Mouse (Mus musculus): ENCODE data around the gene Osbpl3. TPM values are rescaled to one million over a fixed set of nuclear protein-coding genes. Genes with fewer than 3 reads are reported as not detected.

Gene Osbpl3
- total RNA-seq, 2 experiments from 2014 or later: 2.2 to 3.4 TPM

DNA sequence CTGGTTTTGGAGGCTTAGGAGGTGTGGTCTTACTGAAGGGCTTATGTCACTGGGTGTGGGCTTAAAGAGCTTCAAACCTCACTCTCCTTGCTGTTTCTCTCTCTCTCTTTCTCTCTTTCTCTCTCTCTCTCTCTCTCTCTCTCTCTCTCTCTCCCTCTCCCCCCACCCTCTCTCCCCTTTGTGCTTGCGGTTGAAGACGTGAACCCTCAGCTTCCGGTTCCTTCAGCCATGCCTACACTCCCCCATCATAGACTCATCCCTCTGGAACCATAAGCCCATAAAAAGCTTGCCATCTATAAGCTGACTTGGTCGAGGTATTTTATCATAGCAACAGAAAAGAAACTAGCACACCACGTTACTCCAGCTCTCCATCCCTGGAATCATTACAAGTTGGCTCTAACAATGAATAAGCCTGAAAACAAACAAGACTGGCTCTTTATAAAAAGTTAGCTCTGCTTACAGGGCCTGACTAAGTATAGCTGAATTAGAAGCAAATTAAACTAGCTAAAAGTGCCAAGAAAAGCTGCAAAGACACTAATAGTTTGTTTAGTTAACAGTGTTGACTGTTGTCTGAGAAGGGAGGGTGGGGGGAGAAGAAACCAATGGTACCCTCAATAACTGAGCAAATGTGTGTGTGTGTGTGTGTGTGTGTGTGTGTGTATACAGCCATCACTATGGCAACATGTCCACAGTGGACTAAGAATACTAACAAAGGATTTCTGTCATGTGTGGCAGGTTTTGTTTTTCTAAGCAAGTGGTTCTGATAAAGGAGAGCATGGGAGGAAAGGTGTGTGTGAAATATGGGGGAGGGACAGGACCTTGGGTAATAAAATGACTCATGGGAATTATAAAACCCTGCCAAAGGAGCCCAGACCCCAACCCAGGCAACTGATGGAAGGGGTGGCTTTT lies 83.2 kb downstream of the Osbpl3 start:
- no peak for DNase-seq (ENCODE audit: low spot score)

DNA sequence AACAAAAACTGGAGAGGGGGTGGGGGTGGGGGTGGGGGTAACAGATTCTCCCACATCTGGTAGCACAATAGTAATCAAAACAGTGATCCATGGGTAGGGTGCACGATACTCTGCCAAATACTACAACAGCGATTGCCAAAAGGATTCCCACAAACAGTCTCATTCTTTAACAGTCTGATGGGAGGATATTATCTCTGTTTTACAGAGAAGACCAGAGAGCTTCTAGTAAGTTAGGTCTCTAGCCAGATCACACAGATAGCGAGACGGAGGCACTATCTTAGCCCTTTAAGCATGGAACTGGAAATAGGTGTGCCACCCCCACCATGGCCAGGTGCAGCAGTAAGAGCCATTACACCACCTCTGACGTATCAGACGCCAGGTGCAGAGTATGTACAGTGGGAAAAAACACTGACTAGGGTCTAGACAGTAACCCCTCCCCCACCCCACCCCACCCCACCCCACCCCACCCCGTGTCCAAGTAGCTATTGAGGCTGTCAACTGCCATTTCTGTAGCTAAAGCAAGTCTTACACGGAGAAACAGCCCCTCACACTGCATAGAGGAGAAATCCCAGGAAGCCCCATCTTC lies 84.4 kb downstream of the Osbpl3 start:
- no peak for DNase-seq (ENCODE audit: low spot score)

DNA sequence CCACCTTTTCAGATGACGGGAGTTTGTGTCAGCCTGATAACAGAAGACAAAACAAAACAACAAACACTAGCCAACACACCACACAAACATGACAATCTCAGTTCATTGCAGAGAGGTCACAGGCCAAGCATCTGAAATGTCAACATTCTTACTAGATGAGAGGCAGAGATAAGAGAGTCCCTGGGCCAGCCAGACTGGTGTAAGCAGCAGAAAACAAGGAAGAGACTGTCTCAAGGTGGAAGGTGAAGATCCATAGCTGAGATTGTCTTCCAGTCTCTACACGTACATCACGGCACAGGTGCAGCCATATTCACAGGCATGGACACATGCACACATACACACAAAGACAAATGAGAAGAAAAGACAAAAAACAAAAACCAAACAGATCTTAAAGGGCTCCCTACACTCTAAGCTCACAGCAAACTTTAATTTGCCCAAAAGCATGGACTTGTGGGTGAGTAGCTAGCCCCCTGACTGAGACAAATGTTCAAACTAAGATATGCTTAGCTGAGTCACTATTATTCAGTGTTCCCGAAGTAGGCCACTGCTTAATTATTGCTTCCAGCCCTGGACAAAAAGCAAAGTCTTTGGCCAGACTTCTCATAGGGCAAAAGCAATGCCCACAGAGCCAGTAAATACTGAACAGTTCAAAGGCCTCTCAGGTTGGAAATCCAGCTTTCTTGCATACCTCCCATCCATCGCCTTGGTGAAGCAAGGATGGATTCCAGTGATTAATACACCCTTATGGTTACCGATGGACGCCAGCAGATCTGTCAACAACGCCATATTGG lies 87.3 kb downstream of the Osbpl3 start:
- no peak for DNase-seq (ENCODE audit: low spot score)

DNA sequence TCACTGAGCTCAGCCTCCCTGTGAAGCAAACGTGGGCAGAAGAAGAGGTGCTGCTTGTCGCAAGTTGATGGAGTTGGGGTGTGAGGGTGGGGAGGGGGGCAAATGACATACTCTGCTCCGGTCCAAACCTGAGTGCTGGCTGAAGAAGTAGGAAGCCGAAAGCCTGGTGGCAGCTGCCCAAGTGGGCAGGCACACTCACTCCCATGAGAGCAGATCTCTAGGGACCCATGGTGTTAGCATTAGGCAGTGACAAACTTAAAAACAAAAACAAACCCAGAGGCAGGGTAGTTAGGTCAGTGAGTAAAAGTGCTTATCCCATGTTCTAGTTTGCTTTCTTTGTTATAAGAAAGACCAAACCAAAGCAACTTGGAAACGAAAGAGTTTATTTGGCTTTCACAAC lies 88.2 kb downstream of the Osbpl3 start:
- no peak for DNase-seq (ENCODE audit: low spot score)

DNA sequence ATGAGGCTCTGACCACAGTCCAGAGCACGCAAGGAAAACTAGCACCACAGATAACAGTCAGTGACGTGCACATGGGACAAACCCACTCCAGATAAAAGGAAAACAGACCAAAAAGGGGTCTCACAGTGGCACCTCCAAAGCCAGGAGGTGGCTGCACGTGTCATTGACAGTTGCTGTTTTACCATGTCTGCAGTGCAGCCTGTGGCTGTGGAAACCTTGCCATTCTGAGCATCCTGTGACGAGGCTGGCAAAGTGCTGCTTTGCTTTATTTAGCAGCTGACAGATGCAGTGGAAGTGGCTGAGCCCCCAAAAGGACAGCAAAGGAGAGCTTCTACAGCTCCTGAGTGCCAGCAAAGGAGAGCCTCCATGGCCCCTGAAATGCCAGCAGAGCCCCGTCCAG lies 89.3 kb downstream of the Osbpl3 start:
- DNase-seq (ENCODE audit: low spot score): no peak

DNA sequence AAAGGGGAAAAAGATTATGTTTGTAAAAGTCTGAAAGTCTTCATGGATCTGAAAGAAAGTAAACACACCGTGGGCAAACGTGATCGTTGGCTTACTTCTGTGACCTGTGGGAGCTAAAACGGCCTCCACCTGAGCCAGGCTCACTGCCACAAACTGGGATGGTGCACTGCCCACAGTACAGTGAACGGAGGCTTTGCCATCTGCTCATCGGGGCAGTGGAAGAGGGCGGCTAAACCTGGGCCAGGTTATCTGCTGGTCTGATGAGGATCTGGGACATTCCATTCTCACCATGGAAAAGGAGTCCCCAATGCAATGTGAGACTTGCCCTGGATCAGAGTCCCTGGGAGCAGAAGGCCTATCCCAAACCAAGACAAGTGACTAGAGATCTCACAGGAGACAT lies 89.7 kb downstream of the Osbpl3 start:
- DNase-seq (ENCODE audit: low spot score): no peak

DNA sequence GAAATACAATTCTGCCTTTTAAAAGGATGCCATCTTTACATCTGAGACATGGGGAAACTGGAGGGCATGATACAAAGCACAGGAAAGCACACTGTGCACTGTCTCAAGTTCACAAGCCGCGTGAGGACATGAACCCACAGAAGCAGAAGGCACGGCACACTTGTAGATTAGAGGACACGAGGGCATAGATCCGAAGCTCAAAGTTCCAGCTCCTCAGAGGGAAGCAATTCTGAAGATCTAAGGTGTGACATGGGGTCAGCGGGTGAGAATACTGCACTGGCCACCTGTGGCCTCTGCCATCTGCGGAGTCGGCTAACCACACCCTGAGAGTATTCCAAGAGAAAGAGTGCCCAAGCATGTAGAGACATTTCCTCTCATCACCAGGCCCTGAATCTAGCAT lies 91.6 kb downstream of the Osbpl3 start:
- no peak for DNase-seq (ENCODE audit: low spot score)

DNA sequence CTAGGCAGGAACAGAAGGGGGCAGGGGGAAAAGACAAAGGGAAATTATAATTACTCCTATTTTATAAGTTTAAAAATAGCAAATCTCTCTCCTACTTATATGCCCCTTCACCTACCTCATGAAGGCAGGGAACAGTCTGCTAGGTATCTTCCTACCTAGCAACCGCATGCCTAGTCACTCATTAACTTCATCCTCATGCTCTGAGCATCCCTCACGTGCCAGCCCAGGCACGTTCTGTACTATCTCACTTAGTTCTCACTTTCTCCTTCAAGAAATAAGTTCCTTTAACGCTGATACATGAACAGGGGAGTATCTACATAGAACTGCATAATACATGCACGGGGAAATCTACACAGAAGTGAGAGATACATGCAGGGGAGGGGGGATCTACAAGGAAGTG lies 92.6 kb downstream of the Osbpl3 start:
- DNase-seq (ENCODE audit: low spot score): no peak

DNA sequence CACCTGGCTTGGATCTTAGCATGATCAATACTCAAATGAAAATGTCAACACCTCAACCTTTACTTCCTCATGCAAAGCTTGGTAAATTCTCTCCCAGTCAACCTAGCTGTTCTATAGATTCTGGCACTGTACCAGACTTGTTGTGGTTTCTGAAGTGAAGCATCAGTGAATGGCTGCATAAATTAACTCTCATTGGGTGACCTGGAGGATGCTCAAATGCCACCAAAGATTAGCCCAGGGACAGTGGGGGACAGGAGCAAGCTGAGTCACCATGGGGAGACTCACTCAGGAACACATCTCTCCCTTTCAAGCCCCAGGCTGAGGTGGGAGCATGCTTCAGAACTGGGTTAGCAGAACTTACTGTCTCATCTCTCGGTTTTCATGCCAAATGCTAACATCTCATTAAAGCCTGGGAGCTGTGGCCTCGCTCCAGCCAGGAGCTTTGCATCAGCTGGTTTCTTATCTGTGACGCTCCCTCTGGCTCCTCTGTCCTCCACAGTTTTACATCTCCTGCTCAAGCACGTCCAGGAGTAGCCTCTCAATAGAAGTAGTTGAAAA lies 93.2 kb downstream of the Osbpl3 start:
- DNase-seq (ENCODE audit: low spot score): no peak

DNA sequence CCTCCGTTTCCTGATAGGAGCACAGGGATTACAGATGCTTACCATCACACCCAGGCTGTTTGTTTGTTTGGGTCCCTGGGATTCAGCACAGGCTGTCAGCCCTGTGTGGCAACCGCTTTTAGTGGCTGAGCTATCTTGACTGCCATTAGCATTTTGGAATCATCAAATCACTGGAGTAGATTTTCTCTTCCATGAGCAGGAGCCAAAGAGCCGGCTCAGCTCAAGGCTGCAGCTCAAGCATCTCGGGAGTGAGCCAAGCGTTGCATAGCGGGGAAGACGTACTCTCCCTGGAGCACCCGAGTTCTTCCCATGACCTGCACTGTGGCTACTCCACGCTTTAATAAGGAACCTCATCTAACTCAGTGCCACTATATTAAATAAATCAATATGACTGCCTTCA lies 93.8 kb downstream of the Osbpl3 start:
- DNase-seq (ENCODE audit: low spot score): no peak

DNA sequence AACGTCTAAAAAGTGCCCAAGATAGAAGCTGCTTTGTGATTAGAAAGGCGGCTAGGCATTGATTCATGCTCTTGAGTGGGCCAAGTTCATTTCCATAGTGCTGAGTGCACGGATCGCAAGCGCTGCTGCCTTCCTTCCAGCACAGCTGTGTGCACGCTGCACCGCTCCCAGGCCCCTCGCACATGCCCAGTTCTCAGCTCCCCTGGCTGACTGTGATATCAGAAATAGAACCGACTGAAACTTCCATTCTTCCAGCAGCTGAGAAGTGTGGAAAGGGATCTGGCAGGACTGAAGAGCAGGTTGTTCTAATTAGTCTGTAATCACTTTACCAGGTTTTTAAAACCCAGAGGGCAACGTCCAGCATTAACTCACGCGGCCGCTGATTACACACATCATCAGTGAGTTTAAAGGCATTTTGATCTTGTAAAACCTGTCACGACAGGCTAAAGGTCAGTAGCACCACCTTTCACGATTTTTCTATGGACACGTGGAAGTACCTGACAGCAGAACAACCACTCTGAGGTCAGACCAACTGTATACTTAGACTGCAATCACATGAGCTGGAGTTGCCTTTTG lies 97.8 kb downstream of the Osbpl3 start:
- peak; percentile 34 for DNase-seq (ENCODE audit: low spot score)

DNA sequence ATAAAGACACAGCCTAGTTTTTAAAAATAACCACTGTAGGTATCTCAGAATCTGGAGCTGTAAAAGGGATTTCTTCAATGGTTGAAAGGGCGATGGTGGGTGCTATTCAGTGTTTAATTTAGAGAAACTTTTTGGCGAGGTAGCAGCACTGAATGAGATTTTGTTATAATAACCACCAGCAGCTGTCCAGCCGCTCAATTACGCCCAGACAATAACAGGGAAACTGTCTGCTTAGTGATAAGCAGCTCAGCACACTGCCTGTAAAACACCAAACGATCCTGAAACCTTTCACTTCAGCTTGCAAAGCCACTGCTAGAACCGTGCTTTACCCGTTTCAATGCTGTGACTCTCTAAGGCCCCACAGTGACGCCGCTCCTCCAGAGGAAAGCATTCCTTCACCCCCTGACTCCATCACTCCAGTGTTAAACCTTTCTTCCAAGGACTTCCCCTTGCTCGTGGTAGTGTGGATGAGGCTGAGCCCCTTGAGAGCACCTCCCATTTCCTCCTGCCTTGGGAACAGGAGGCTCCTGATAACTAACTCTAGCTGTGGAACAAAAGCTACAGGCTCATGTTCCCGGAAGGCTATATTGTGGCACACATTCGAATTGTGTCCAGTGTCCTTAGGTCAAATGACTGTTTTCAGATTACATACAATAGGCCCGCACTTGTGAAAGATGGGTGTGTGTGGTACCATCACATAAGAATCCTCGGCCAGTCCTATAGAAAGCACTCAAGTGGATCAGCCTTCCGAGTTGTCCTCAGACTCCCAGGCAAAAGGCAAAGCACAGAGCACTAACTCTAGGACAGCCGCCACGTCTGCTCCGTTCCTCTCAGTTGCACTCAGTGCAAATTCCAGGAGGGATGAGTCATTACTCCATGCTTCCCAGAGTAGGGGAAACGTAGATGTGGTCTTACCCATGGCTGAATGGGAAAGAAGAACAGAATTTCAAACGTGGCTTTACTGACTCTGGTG lies 101.0 kb downstream of the Osbpl3 start:
- no peak for DNase-seq (ENCODE audit: low spot score)

DNA sequence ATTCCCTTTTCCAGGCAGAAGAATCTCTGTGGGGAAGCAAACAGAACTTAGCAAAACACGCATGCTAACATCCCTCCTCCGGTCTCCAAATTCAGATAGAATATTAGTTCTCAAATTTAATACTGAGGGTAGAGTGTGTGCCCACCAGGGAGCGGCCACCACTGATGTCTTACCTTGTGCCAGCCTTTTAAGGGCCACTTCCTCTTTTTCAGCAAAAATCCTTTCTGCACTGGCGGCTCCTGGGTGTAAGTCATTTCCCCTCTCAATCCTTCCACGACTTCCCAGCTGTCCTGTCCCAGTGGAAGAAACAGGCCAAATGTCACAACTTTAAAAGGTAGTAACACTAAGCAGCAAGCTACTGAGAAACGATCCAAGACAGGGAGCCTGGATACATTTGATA lies 103.2 kb downstream of the Osbpl3 start:
- DNase-seq (ENCODE audit: low spot score): no peak

DNA sequence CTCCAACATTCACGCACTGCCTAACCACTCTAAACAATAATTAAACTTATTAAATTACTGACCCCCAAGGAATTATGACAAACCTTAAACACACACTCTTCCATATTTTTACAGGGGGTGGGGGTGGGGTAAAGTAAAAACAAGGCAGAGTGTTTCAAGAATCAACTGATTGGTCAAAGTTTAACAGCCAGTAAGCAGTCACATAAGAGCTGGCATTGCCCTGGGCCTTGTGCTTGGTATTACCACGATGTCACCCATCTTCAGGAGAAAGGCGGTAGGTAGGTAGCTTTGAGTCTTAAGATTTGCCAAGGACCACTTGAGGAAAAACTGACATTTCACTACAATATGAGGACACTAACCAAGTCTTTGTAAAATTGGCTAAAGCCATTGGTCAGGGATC lies 105.1 kb downstream of the Osbpl3 start:
- DNase-seq (ENCODE audit: low spot score): no peak

DNA sequence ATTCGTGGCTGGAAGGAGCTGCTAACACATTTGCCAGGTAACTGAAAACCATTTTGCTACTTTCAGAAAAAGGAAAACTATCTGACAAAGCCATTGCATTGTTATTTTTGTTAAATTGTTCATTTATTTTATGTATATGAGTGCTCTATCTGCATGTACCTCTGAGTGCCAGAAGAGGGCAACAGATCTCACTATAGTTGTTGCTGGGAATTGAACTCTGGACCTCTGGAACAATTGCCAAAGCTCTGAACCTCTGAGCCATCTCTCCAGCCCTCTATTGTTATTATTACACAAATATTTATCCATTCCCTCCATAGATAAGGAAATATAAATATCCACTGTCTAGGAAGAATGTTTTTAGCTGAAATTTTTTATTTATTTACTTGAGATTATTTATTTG lies 107.4 kb downstream of the Osbpl3 start:
- DNase-seq (ENCODE audit: low spot score): no peak

DNA sequence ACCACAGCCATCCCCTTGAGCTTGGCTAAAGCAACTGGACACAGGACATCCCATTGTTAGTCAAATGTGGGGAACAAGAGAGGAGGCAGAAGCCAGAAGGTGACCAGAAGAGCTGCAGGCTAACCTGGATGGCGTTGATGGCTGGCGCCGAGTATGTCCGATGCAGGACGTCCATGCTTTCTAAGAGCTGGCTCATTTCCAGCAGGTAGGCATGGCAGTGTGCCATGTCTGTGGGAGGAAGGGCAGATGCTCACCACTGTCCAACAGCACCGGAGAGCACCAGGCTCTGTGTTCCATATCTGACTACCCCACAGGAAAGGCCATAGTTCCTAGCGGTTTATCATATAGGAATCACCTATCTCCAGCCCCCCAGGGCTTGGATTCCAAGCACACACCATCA lies 109.8 kb downstream of the Osbpl3 start:
- DNase-seq (ENCODE audit: low spot score): no peak

DNA sequence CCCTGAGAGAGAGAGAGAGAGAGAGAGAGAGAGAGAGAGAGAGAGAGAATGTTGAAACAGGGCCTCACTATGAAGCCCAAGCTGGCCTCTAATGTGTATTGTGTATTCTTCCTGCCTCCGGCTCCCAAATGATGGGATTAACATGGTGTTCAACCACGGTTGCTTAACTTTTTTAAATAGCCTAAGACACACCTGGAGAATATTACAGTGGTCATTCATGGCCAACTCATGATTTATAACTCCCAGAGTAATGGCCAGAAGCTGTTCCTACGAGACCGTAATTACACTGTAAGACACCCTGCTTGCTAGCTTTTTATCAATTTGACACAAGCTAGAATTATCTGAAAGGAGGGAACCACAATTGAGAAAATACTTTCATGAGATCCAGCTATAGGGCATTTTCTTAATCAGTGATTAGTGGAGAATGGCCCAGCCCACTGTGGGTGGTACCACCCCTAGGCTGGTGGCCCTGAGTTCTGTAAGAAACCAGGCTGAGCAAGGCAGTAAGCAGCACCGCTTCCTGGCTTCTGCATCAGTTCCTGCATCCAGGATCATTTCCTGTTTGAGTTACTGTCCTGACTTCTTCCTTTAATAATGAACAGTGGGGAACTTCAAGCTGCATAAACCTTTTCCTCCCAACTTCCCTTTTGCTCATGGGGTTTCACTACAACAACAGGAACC lies 115.6 kb downstream of the Osbpl3 start:
- no peak for DNase-seq (ENCODE audit: low spot score)

DNA sequence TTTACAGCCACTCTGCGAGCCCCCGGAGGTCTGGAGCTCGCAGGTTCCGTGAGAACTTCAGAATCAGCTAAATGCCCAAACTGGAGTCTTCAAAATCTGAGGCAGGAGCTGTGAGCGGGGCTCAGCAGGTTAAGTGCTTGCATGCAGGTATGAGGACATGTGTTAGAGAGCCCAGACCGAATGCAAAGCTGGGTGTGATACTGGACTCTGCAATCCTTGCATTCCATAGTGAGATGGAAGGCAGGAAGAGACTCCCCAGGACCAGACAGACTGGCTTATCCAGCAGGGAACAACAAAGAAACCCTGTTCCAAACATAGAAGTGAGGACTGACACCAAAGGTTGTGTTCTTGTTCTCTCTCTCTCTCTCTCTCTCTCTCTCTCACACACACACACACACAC lies 118.6 kb downstream of the Osbpl3 start:
- no peak for DNase-seq (ENCODE audit: low spot score)

DNA sequence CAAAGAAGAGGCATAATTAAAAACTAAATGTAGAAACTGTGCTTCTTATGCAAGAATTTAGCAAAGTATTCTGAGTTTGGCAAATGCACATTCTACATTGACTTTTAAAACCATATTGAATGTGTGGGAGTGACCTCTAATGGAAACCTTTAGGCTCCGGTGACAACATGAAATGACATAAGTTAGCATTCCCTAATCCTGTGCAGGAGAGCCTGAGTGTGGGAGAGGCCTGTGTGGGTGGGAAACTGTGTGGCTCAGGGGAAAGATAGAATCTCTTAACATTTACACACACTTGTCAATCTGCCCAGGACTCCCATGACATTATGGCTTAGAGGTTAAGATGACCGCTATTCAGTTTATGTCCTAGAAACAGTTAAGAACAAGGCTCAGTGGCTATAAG lies 119.6 kb downstream of the Osbpl3 start:
- DNase-seq (ENCODE audit: low spot score): no peak

All from gastrocnemius, adult 18-20 months (tissue).